Mouse (Mus musculus) heart, embryonic 15.5 days (tissue): Measurements from ENCODE around the gene Ica1. TPM values are rescaled to one million over a fixed set of nuclear protein-coding genes. Genes with fewer than 3 reads are reported as not detected.
A peak's percentile ranks its signal among the peaks of the same experiment; 100 is the strongest.

Source experiments
- ATAC-seq: fragments of 200-750 bp; cut with Nextera tagmentation; replicated peaks from 2 replicates; pipeline ENCODE4 v1.8.0; 2017; ENCODE audit warnings: low read depth, moderate TSS enrichment; ENCODE audit not compliant: insufficient number of reproducible peaks, insufficient read depth, low FRiP score
- H3K27ac ChIP-seq: fragments of 300-500 bp; sonication (generic); 2 replicates; pipeline ENCODE4 v1.5.1; 2015; ENCODE audit warnings: mild to moderate bottlenecking, inconsistent platforms
- H3K27me3 ChIP-seq: fragments of 300-500 bp; sonication (generic); 2 replicates; pipeline ENCODE4 v1.6.1; 2015; ENCODE audit warnings: inconsistent platforms
- H3K36me3 ChIP-seq: fragments of 300-500 bp; sonication (generic); 2 replicates; pipeline ENCODE4 v1.6.1; 2015; ENCODE audit warnings: mild to moderate bottlenecking, inconsistent platforms
- H3K4me1 ChIP-seq: fragments of 300-500 bp; sonication (generic); replicated peaks from 2 replicates; pipeline ENCODE4 v1.6.1; 2015; ENCODE audit warnings: inconsistent platforms
- H3K4me2 ChIP-seq: fragments of 300-500 bp; sonication (generic); 2 replicates; pipeline ENCODE4 v1.6.1; 2015; ENCODE audit warnings: inconsistent platforms, mild to moderate bottlenecking, moderate library complexity
- H3K4me3 ChIP-seq: fragments of 300-500 bp; sonication (generic); 2 replicates; pipeline ENCODE4 v1.5.1; 2015; ENCODE audit warnings: mild to moderate bottlenecking, inconsistent platforms
- H3K9ac ChIP-seq: fragments of 300-500 bp; sonication (generic); 2 replicates; pipeline ENCODE4 v1.6.1; 2015; ENCODE audit warnings: mild to moderate bottlenecking, inconsistent platforms
- H3K9me3 ChIP-seq: fragments of 300-500 bp; sonication (generic); replicated peaks from 2 replicates; pipeline ENCODE4 v1.6.1; 2016; ENCODE audit warnings: inconsistent platforms
- WGBS: fragments of 180-500 bp; shearing (Covaris S2); methylation state at CpG from one replicate; pipeline ENCODE4 v1.1.7; 2015; ENCODE audit warnings: mixed read lengths; 5-methylcytosine and 5-hydroxymethylcytosine counted together
- polyA plus RNA-seq: library from polyadenylated mRNA; unstranded; fragments of >200 nt; fragmentation: Nextera tagmentation; extraction: Ambion mirVana; gene quantifications from 2 replicates; pipeline ENCODE4 v1.2.1, GENCODE M21; 2015

The Ica1 gene
- polyA plus RNA-seq, 1 experiment from 2014 or later, result 19.0 TPM

DNA sequence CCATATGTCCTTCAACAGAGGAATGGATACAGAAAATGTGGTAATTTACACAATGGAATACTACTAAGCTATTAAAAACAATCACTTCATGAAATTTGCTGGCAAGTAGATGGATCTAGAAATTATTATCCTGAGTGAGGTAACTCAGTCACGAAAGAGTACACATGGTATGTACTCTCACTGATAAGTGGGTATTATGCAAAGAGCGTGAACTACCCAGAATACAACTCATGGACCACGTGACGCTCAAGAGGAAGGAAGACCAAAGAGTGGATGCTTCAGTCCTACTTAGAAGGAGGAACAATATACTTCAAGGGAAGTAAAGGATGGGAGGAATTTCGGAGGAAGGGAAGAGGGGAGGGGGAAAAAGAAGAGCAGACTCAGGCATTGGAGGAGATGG lies 11.6 kb downstream of the Ica1 start:
- H3K4me1 ChIP-seq, result peaks cover 6% of the 10 kb centered on the region; the same call in 1 of the 2 replicates
- no peak for ATAC-seq
- no peak overlapping the region for H3K4me3 ChIP-seq
- no peak overlapping the region for H3K4me2 ChIP-seq
- no peak overlapping the region for H3K9ac ChIP-seq
- no peaks in the 10 kb centered on the region for H3K36me3 ChIP-seq
- H3K27me3 ChIP-seq, result no peaks in the 10 kb centered on the region
- H3K27ac ChIP-seq, result no peak overlapping the region
- WGBS, result 90% methylated on average over 5 of the region's 5 CpGs
- H3K9me3 ChIP-seq, result no peaks in the 10 kb centered on the region

DNA sequence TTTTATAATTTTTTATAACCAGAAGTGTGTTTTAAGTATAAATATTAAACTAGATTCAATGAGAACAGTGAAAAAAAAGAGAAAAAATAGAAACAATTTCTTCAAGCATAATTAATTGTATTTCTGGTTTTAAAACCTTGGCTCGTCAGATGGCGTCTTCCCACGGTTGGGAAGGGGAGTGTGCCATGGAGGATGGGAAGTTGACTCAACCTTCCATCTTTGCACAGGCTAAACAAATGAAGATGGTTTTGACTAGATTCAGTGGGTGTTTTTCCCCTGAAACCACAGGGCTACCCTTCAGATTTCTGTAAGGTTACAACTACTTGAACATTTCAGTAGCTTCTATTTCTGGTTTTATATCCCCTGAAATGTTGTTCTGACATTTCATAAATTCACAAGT lies 12.5 kb downstream of the Ica1 start:
- Histone ChIP-seq H3K4me2 (no peak overlapping the region), H3K9me3 (no peaks in the 10 kb centered on the region), H3K27me3 (no peaks in the 10 kb centered on the region), H3K9ac (no peak overlapping the region), H3K36me3 (no peaks in the 10 kb centered on the region), H3K4me3 (no peak overlapping the region), H3K4me1 (peaks cover 3% of the 10 kb centered on the region; the same call in 1 of the 2 replicates), H3K27ac (no peak overlapping the region)
- WGBS, result 94% methylated on average over 3 of the region's 3 CpGs
- ATAC-seq, result no peak

DNA sequence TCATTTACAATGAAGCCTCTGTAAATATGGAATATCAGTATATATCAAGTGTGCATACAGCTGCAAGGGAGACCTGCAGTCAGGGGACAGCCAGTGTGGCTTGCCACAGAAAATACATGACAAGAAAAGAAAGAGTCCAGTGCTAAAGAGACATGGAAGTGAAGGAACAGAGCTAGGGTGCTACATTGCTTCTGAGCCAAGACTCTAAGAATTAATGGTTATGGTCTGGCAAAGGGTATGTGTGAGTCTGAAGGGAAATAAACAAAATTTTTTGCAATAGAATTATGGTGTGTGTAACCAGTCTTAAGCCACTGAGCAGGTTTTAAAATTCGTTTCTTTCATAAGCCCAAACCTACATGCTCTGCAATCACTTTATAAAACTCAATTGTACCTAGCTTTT lies 13.2 kb downstream of the Ica1 start:
- Histone ChIP-seq H3K4me1 (no peaks in the 10 kb centered on the region), H3K4me2 (no peak overlapping the region), H3K36me3 (no peaks in the 10 kb centered on the region), H3K27ac (no peak overlapping the region), H3K4me3 (no peak overlapping the region), H3K27me3 (no peaks in the 10 kb centered on the region), H3K9ac (no peak overlapping the region), H3K9me3 (no peaks in the 10 kb centered on the region)
- 73% methylated on average over 1 of the region's 1 CpGs for WGBS
- no peak for ATAC-seq

DNA sequence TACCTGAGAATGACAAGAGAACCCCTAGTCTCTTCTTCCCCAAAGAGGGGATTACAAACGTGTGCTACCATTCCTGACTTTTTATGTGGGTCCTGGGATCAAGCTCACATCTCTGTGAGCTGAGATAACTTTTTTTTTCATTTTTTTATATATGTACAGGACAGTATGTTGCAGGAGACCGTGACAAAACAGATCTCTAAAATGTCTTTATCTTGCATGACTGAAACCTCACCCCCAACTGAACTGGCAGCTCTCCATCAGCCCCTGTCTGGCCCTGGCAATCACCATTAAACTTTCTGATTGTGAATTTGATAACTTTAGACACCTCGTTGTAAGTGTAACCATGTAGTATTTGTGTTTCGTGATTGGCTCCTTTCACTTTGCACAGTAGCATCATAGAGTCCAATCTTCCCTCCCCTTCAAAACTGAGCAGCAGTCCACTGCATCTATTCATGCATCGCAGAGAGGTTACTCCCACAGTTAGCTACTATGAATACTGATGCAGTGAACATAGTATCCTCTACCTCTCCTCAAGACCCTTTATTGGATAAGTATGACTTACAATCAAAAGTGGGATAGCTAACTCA lies 17.5 kb downstream of the Ica1 start:
- H3K4me1 ChIP-seq, result peaks cover 6% of the 10 kb centered on the region
- H3K27ac ChIP-seq, result no peak overlapping the region
- no peaks in the 10 kb centered on the region for H3K36me3 ChIP-seq
- no peaks in the 10 kb centered on the region for H3K27me3 ChIP-seq
- no peak overlapping the region for H3K4me3 ChIP-seq
- no peaks in the 10 kb centered on the region for H3K9me3 ChIP-seq
- no peak for ATAC-seq
- no peak overlapping the region for H3K4me2 ChIP-seq
- no peak overlapping the region for H3K9ac ChIP-seq
- WGBS, result 63% methylated on average over 5 of the region's 5 CpGs

DNA sequence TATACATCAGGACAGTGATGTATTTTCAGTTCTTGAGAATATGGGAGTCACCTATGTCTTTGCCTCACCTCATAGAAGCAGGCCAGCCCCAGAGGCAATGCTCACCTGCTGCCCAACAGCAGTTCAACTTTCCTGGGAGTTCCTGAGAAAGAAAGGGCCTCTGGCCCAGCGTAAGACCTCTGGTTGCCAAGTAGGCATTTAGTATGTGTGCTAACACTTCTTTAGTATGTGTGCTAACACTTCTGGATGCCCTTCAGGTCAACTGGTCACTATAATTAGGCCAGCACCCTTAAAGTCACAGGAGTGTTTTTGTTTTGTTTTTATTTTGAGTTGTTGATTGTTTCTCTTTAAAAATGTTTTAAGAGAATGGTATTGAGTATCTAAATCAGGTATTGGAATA lies 18.4 kb downstream of the Ica1 start:
- Histone ChIP-seq H3K4me3 (no peak overlapping the region), H3K36me3 (no peaks in the 10 kb centered on the region), H3K9me3 (no peaks in the 10 kb centered on the region), H3K4me2 (no peak overlapping the region), H3K27me3 (no peaks in the 10 kb centered on the region), H3K27ac (no peak overlapping the region), H3K4me1 (peaks cover 9% of the 10 kb centered on the region), H3K9ac (no peak overlapping the region)
- no peak; the same call in 1 of the 2 replicates for ATAC-seq
- 59% methylated on average over 1 of the region's 1 CpGs for WGBS

DNA sequence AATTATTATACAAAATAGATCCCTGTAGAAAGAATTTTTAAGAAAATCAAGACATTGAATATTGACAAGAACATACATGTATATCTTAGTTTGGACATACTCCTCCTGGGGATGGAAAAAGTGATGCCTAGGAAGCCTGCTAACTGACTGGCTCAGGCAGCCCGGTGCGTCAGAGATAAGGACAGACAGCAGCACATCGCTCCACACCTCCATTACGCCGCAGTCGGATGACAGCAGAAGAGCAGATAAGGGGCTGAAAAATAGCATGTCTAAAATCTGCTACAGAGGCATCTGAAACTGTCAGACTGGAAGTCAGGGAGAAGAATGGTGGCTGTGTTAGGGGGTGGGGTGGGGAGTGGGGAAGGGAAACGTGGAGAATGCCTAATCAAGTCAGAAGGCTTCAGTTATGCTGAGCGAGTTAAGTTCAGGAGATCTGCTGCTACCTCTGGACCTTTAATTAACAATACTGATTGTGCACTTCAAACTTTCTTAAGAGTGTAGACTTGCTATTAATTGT lies 22.5 kb downstream of the Ica1 start:
- H3K36me3 ChIP-seq, result no peaks in the 10 kb centered on the region
- 13% methylated on average over 8 of the region's 8 CpGs for WGBS
- ATAC-seq, result peak; percentile 64
- H3K27ac ChIP-seq, result no peak overlapping the region
- H3K4me1 ChIP-seq, result peaks cover 9% of the 10 kb centered on the region
- peak overlapping the region; percentile 25; the same call in 1 of the 2 replicates for H3K4me2 ChIP-seq
- H3K9me3 ChIP-seq, result no peaks in the 10 kb centered on the region
- no peak overlapping the region for H3K4me3 ChIP-seq
- H3K27me3 ChIP-seq, result no peaks in the 10 kb centered on the region
- H3K9ac ChIP-seq, result no peak overlapping the region

DNA sequence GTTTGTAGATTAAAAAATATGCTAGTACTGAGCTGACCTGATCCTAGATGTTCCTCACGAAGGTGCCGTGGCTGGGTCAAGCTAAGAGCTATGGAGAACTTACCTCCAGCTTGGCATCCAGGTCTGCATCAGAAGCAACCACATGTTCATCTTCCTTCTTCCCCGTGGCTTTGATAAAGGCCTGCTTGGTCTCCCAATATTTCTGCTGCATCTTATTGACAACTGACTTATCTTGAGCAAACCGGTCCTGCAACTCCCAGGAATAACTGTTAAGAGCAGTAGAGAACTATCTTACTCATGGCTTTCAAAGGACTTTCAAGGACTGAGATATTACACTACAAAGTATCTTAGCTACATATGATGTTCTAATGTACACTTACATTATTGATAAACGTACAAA lies 23.8 kb downstream of the Ica1 start:
- H3K9me3 ChIP-seq, result no peaks in the 10 kb centered on the region
- H3K4me3 ChIP-seq, result no peak overlapping the region
- H3K27me3 ChIP-seq, result no peaks in the 10 kb centered on the region
- H3K4me1 ChIP-seq, result peaks cover 9% of the 10 kb centered on the region
- H3K4me2 ChIP-seq, result no peak overlapping the region
- no peak for ATAC-seq
- H3K36me3 ChIP-seq, result no peaks in the 10 kb centered on the region
- no peak overlapping the region for H3K9ac ChIP-seq
- WGBS, result 80% methylated on average over 5 of the region's 5 CpGs
- H3K27ac ChIP-seq, result no peak overlapping the region

DNA sequence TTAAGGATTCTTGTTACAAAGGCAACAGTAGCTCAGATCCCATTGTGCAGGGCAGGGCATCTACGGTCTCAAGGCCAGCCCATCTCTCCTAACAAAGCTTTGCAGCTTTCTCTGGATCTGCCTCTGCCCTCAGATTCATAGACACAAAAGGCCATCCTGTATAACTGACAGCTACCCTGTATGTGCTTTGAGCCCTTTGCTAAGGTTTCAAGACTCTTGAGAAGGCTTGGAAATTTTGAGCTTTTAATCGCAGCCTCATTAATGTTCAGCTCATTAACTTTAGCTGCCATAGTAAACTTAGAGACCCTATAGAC lies 24.6 kb downstream of the Ica1 start:
- no peak overlapping the region for H3K4me3 ChIP-seq
- ATAC-seq, result no peak
- no peaks in the 10 kb centered on the region for H3K9me3 ChIP-seq
- 86% methylated on average over 2 of the region's 2 CpGs for WGBS
- peaks cover 9% of the 10 kb centered on the region for H3K4me1 ChIP-seq
- no peak overlapping the region for H3K27ac ChIP-seq
- H3K4me2 ChIP-seq, result no peak overlapping the region
- H3K36me3 ChIP-seq, result no peaks in the 10 kb centered on the region
- H3K27me3 ChIP-seq, result no peaks in the 10 kb centered on the region
- H3K9ac ChIP-seq, result no peak overlapping the region

DNA sequence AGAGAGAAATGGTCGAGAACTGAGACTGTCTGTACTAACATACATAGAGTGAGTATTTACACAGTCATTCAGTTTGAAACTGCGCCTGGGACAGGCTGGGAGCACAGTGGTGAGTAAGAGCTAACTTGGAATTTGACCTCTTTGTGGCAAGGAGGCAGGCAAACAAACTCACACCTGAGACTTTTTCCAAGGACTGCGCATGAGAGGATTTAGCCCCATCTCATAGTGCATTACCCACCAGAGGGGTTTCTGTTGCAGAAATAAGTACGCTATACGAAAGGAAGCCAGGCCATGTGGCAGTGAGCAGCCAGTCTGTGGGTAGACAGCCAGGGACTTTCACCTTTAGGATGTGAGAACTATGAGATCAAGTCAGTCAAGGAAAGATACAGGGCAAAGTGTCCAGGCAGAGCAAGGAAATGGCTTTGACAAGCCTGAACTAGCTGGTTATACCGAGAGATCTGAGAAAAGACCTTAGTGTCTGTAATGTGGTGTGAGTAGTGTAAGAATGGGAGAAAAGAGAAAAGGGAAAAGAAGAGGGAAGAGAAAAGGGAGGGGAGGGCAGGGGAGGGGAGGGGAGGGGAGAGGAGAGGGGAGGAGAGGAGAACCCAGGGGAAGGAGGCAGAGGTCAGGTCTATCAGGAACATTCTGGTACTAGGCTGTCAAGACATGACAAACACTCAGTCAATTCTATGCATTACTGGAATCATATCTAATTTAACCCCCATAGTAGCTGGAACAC lies 25.1 kb downstream of the Ica1 start:
- Histone ChIP-seq H3K9ac (no peak overlapping the region), H3K4me1 (peaks cover 9% of the 10 kb centered on the region), H3K36me3 (no peaks in the 10 kb centered on the region), H3K4me3 (no peak overlapping the region), H3K27me3 (no peaks in the 10 kb centered on the region), H3K4me2 (no peak overlapping the region), H3K27ac (no peak overlapping the region), H3K9me3 (no peaks in the 10 kb centered on the region)
- no peak for ATAC-seq
- WGBS, result 81% methylated on average over 6 of the region's 6 CpGs

DNA sequence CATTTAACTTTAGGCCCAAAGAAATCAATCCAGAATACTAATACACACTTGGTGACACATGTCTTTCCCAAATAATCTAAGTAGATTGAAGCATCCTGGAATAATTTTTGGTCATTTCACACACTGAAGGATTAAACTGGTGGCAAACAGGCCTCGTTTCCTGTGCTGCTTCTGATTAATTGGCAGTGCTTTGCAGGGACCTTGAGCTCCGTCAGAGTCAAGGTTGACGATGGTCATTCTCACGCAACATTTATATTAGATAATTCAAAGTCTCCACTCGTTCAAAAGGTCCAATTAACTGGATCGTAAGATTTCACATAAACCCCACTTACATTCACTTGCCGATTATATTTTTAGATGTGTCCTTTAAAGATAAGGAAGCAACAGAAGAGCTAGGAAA lies 33.4 kb downstream of the Ica1 start:
- 66% methylated on average over 7 of the region's 7 CpGs for WGBS
- Histone ChIP-seq H3K4me2 (no peak overlapping the region), H3K4me3 (no peak overlapping the region), H3K9me3 (no peaks in the 10 kb centered on the region), H3K4me1 (no peaks in the 10 kb centered on the region), H3K27ac (no peak overlapping the region), H3K9ac (no peak overlapping the region), H3K36me3 (no peaks in the 10 kb centered on the region), H3K27me3 (no peaks in the 10 kb centered on the region)
- no peak for ATAC-seq

DNA sequence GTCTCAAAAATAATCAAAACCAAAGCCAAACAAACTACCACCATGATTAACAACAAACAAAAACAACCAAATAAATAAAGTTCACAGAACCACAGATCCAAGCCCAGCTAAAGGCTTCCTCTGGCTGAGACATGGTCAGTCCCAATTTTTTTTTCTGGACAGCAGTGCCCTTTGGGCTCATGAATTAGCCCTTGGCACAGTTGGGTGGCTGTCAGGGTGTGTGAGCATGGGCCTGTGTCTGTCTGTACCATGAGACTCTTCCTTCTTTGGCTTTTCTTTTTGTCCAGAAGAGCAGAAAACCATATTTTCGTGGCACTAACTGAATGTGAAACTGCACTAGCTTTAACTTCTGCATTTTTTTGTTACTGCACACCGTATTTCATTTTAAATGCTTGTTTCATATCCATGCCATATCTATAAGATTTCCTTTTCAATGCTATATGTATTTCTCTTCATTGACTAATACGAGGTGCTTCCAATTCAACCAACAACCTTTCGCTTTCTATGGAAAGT lies 34.0 kb downstream of the Ica1 start:
- Histone ChIP-seq H3K36me3 (no peaks in the 10 kb centered on the region), H3K4me2 (no peak overlapping the region), H3K27ac (no peak overlapping the region), H3K4me1 (no peaks in the 10 kb centered on the region), H3K27me3 (no peaks in the 10 kb centered on the region), H3K9me3 (no peaks in the 10 kb centered on the region), H3K4me3 (no peak overlapping the region), H3K9ac (no peak overlapping the region)
- no peak for ATAC-seq
- WGBS, result 86% methylated on average over 4 of the region's 4 CpGs

DNA sequence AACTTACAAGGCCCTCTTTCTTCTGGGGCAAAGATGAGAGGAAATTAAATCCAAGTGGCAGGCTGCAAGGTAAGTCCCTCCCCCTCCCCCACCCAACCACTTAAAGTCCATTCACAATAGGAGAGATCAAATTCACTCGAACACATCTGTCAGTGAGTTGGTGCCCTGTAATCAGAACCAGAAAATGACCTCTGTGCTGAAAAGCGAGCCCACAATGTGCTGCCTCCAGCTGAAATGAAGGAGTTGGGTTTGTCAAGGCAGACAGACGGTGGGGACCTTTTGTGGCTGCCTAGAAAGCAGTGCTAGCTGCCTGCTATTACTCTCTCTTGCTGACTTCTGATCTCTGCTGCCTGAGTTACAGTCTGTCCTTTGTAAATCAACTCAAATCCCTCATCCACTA lies 35.8 kb downstream of the Ica1 start:
- Histone ChIP-seq H3K27me3 (no peaks in the 10 kb centered on the region), H3K9ac (no peak overlapping the region), H3K27ac (no peak overlapping the region), H3K9me3 (no peaks in the 10 kb centered on the region), H3K36me3 (no peaks in the 10 kb centered on the region), H3K4me2 (no peak overlapping the region), H3K4me3 (no peak overlapping the region), H3K4me1 (no peaks in the 10 kb centered on the region)
- WGBS, result 35% methylated on average over 3 of the region's 3 CpGs
- ATAC-seq, result no peak
